Mouse (Mus musculus) heart, adult 8-10 months (tissue): ENCODE measurements around the gene Pagr1a. TPM values are rescaled to one million over a fixed set of nuclear protein-coding genes. Genes with fewer than 3 reads are reported as not detected.

Experiments
- DNase-seq: peaks from one replicate; pipeline ENCODE4 v3.0.0; 2022; ENCODE audit warnings: low spot score
- microRNA-seq: library from miRNA; unstranded; fragments of <30 nt; microRNA quantifications from one replicate; pipeline ENCODE4 v1.2.0, GENCODE M21; 2022
- total RNA-seq, 4 experiments: library from RNA; stranded (reverse); gene quantifications; 2 replicates each; pipeline ENCODE4 v1.2.4; 2022

Pagr1a gene
- total RNA-seq, 4 experiments from 2014 or later: 8.3 to 22.2 (median 10.5) TPM

DNA sequence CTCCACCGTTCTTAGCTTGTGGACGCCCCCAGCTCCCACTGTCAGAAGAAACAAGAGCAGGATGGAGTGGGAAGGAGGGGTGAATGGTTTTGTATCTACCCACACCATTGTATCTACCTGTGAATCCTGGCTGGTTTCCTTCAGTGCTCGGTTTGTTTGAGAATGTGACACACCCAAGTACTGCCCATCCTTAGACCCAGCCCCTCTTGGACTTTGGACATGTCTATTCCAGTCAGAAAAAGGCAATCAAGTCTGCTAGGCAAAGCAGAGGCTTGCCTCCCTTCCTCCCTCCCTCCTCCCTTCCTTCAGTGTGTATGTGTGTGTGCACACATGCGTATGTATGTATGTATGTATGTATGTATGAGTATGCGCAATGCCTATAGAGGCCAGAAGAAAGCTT, 13.5 kb downstream of the Pagr1a start:
- no peak for DNase-seq

DNA sequence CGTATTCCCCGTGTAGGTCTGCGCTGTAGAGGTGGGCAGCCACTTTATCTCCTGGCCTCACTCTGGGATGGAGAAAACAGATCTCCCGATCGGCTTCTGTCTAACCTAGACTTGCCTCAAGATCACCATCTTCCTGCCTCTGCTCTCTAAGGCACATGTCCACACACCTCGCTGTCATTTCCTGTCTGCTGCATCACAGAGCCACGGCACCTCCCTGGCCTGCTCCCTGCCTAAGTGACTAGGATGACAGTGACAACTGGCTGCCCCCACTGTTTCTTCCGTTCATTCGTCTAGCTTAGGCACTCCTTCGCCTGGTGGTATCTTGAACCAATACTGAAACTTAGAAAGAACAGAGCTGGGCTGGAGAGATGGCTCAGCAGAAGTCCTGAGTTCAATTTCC, 17.6 kb downstream of the Pagr1a start:
- DNase-seq: no peak

GRCm38 (mm10) chr7:126996449-126996848, 20.7 kb downstream of the Pagr1a start:
- no peak for DNase-seq

- no peak for DNase-seq
These were observed 28.3 kb downstream of the Pagr1a start for GRCm38 (mm10) chr7:126988816-126989215.

DNA sequence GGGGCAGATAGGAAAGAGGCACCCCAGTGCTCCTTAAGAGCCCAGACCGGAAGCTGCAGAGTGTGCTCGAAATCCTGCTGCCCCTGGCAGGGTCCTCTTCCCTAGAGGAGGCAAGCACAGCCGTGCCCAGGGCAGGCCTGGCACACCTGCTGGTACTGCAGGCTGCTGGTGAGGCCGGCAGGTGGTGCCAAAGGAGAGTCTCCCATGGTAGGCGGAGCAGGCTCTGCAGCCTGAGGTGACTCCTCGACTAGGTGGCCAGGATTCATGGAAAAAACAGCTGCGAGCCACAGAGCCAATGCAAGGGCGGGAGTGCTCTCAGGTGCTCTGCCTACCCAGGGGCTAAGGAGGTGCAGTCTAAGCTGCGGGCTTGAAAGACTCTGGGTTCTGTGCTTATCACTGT, 30.8 kb downstream of the Pagr1a start:
- no peak for DNase-seq

- no peak for DNase-seq
These were observed 32.3 kb downstream of the Pagr1a start for GRCm38 (mm10) chr7:126984667-126985444.

GRCm38 (mm10) chr7:126983113-126983512, 34.0 kb downstream of the Pagr1a start:
- DNase-seq: no peak

- no peak for DNase-seq
These were observed 35.1 kb downstream of the Pagr1a start for GRCm38 (mm10) chr7:126982054-126982453.

DNA sequence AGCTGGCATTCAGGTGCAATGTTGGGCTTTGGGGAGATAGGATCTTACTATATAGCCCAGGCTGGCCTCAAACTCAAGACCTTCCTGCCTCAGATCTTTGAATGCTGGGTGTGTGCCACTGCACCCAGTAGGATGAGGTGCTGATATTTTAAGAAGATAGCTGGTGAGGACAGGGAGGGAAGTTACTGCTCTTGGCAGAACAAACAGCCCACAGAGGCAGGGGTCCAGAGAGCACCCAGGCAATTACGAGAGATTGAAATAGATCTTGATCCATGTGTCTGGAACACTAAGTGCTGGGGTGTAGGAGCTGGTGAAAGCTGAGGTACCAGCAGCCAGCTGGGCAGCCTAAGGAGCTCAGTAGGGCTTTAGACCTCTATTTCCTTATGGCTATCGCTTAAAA, 35.6 kb downstream of the Pagr1a start:
- no peak for DNase-seq

DNA sequence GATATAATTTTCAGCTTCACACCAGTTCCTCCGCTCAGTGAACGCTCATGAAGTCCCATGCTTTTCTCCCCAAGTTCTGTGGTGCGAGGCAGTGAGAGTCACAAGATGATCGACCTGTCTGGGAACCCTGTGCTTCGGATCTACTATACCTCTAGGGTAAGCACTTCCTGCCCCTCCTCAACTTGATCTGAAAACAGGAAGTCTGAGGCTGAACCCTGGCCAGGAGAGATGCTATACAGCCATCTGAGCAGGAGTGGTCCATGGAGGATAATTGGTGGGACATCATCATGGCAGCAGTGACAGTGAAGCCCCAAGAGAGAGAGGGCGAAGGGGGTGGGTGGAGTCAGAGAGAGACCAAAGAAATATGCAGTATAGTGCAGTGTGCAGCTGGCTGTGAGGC, 38.3 kb downstream of the Pagr1a start:
- no peak for DNase-seq

GRCm38 (mm10) chr7:126976878-126977459, 40.2 kb downstream of the Pagr1a start:
- no peak for DNase-seq

DNA sequence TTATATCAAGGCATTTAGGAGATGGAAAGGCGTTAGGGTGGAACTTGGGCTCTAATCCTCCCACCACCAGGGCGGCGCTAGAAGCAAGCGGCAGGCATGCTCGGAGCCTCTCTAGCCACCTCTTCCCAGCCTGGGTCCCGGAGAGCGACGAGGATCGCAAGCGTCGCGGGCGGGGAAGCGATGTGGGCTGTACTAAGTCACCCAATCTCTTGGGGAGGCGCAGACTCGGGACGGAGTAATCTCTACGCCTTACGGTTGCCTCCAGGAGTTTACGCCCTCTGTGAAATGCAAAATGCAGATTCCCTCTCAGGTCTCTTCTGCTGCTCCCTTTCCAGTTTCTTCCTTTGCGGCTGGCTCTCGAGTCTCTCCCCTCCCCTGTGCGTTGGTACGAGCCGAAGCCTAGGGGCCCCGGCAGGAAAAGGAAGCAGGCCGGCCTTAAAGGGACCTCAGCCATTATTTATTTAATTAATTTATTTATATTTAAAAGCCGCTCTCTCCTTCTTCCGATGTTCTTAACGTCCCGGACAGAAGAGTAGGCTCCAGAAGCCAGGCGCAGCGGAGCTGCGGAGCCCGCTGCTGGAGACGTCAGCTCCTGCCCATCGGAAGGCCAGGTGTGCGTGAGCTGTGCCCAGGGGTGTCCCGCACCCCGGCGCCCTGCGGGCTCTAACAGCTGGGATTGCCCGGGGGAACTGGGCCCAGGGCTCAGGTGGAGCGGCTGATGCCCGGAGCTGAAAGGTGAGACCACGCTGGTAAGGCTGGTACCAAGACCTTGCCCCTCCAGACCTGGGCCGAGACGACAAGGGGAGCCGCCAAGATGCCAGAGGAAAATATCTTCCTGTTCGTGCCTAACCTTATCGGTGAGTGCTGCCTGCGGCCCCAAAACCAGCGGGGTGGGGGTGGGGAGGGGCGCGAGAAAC, 40.9 kb downstream of the Pagr1a start, which contains the start of gene Cdiptos:
Gene Cdiptos, minus strand, starts transcription at position 149 of the 917 bp plus-strand sequence.
- DNase-seq: peak; percentile 96

- DNase-seq: no peak
These were observed 41.4 kb downstream of the Pagr1a start, which contains the start of gene Cdipt for GRCm38 (mm10) chr7:126975893-126975949. Cdipt (plus strand) TSS chr7:126975914.

GRCm38 (mm10) chr7:126975493-126975892, 41.7 kb downstream of the Pagr1a start:
- peak; percentile 64 for DNase-seq

GRCm38 (mm10) chr7:126967361-126967760, 49.8 kb downstream of the Pagr1a start:
- no peak for DNase-seq

- no peak for DNase-seq
These were observed 51.6 kb downstream of the Pagr1a start for GRCm38 (mm10) chr7:126965568-126965967.

Small RNAs within 50 kb of the gene (microRNA-seq; reads per million reads assigned to microRNA genes)
- not detected for gene Gm44343

Other genes with a start within 250 kb of the Pagr1a start
- gene Ypel3, start 240.4 kb downstream of the Pagr1a start, total RNA-seq: 10 to 100 TPM; 46.6 to 99.6 (median 72.6) TPM
- gene Tbx6, start 235.9 kb downstream of the Pagr1a start, total RNA-seq: under 1 TPM; 0.40 to 0.49 (median 0.42) TPM
- 10 to 100 TPM; 32.7 to 36.8 (median 34.5) TPM for gene Ppp4c, start 224.9 kb downstream of the Pagr1a start, total RNA-seq
- gene Fam57b, start 219.7 kb downstream of the Pagr1a start, total RNA-seq: 10 to 100 TPM in 1 of 4 experiments, 1 to 10 TPM in 3; 6.9 to 10.1 (median 8.0) TPM
- not detected for gene 4930451I11Rik, start 185.7 kb downstream of the Pagr1a start, total RNA-seq
- gene Doc2a, start 169.9 kb downstream of the Pagr1a start, total RNA-seq: not detected
- 1 to 10 TPM; 4.8 to 9.6 (median 6.4) TPM for gene Hirip3, start 155.4 kb downstream of the Pagr1a start, total RNA-seq
- gene Ino80e, start 155.0 kb downstream of the Pagr1a start, total RNA-seq: 10 to 100 TPM; 18.3 to 23.9 (median 21.3) TPM
- 10 to 100 TPM; 35.8 to 40.4 (median 38.5) TPM for gene Taok2, start 132.6 kb downstream of the Pagr1a start, total RNA-seq
- gene Tmem219, start 94.4 kb downstream of the Pagr1a start, total RNA-seq: 10 to 100 TPM; 10.3 to 13.1 (median 12.6) TPM
- gene Kctd13, start 88.5 kb downstream of the Pagr1a start, total RNA-seq: 1 to 10 TPM; 6.6 to 9.3 (median 7.3) TPM
- gene Asphd1, start 67.8 kb downstream of the Pagr1a start, total RNA-seq: under 1 TPM in 1 of 4 experiments, not detected in 3; 0.19 TPM
- 1 to 10 TPM; 2.6 to 7.2 (median 6.4) TPM for gene Sez6l2, start 66.8 kb downstream of the Pagr1a start, total RNA-seq
- gene Cdipt, start 41.4 kb downstream of the Pagr1a start, total RNA-seq: 10 to 100 TPM; 45.9 to 53.7 (median 50.7) TPM
- gene Cdiptos, start 41.3 kb downstream of the Pagr1a start, total RNA-seq: under 1 TPM in 3 of 4 experiments, not detected in 1; 0.37 to 0.60 (median 0.43) TPM
- 10 to 100 TPM; 59.3 to 81.8 (median 73.5) TPM for gene Mvp, start 2.7 kb downstream of the Pagr1a start, total RNA-seq
- gene Pagr1b, start 868 bp downstream of the Pagr1a start, total RNA-seq: not detected
- gene Gm42742, start 3.7 kb upstream of the Pagr1a start, total RNA-seq: 10 to 100 TPM; 28.1 to 33.3 (median 31.4) TPM
- gene Prrt2, start 3.9 kb upstream of the Pagr1a start, total RNA-seq: 1 to 10 TPM in 1 of 4 experiments, under 1 TPM in 1, not detected in 2; 0.87 to 1.1 TPM
- gene Maz, start 9.7 kb upstream of the Pagr1a start, total RNA-seq: 10 to 100 TPM; 48.5 to 55.9 (median 54.8) TPM
- 1 to 10 TPM in 3 of 4 experiments, not detected in 1; 1.2 to 2.2 (median 1.6) TPM for gene Kif22, start 25.1 kb upstream of the Pagr1a start, total RNA-seq
- not detected for gene Zg16, start 70.0 kb upstream of the Pagr1a start, total RNA-seq
- gene AI467606, start 74.0 kb upstream of the Pagr1a start, total RNA-seq: 1 to 10 TPM; 1.2 to 2.9 (median 1.3) TPM
- not detected for gene Qprt, start 104.9 kb upstream of the Pagr1a start, total RNA-seq
- gene Spn, start 120.5 kb upstream of the Pagr1a start, total RNA-seq: under 1 TPM; 0.38 to 0.57 (median 0.46) TPM
- 10 to 100 TPM; 36.2 to 45.1 (median 40.6) TPM for gene Cd2bp2, start 178.7 kb upstream of the Pagr1a start, total RNA-seq
- 10 to 100 TPM; 17.4 to 24.4 (median 23.0) TPM for gene Tbc1d10b, start 191.1 kb upstream of the Pagr1a start, total RNA-seq
- 10 to 100 TPM in 1 of 4 experiments, 1 to 10 TPM in 3; 6.2 to 14.1 (median 8.2) TPM for gene Mylpf, start 191.5 kb upstream of the Pagr1a start, total RNA-seq
- 1 to 10 TPM; 5.2 to 6.4 (median 5.8) TPM for gene Zfp553, start 215.7 kb upstream of the Pagr1a start, total RNA-seq
- 1 to 10 TPM; 2.1 to 3.9 (median 2.6) TPM for gene Sept1, start 215.8 kb upstream of the Pagr1a start, total RNA-seq
- gene Zfp771, start 226.9 kb upstream of the Pagr1a start, total RNA-seq: 10 to 100 TPM; 15.3 to 21.7 (median 17.1) TPM
- gene Dctpp1, start 243.4 kb upstream of the Pagr1a start, total RNA-seq: 10 to 100 TPM; 40.5 to 45.6 (median 40.9) TPM